Mouse (Mus musculus) kidney, postnatal 14 days (tissue): ENCODE measurements around the gene Vwa3a.

Experiments used
- DNase-seq: peaks from one replicate; pipeline ENCODE4 v3.0.0; 2022; ENCODE audit warnings: mixed read lengths

Gene Vwa3a

DNA sequence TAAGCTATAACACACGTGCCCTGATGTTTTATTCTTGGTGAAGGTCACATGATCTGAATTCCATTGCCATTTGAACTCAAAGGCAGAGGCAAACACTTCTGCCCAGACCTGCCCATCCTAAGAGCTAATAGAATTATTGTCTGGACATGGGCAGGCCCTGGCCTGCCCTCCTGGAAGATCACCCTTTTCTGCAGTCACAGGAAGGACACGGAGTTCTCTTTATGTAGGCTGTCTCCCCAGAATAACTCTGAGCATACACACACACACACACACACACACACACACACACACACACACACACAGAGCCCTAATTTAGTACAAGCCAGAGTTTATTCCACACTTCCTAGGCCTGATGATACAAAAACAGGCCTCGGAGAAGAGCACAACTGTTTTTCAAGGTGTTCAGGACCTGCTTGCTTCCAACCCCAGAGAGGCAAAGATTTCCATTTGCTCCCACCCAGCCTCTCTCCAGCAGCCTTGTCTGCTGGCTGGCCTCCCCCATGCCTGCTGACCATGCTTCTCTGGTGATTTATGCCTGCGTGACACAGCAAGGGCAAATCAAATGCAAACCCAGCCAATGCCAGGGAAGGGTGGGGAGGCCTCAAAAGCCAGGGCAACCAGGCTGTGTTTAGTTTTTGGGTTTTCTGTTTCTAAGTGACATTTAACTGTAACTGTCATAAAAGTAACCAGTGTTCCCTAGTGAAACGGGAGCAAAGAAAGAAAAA lies 99.5 kb downstream of the Vwa3a start:
- no peak for DNase-seq

DNA sequence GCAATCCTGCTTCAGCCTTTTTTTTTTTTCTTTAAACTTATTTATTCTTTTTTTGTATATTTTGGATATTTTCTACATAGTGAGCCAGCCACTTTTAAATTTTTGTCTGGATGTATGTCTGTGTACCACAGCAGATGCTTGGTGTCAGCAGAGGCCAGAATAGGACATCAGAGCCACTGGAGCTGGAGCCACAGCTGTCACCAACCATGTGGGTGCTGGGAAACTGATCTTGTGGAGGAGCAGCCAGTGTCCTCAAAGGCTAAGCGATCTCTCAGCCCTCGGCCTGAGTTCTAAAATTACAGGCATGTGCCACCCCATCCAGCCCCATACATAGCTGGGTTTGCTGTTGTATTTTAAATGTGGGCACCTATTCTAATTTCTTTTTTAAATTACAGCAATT lies 100.7 kb downstream of the Vwa3a start:
- DNase-seq, result no peak

DNA sequence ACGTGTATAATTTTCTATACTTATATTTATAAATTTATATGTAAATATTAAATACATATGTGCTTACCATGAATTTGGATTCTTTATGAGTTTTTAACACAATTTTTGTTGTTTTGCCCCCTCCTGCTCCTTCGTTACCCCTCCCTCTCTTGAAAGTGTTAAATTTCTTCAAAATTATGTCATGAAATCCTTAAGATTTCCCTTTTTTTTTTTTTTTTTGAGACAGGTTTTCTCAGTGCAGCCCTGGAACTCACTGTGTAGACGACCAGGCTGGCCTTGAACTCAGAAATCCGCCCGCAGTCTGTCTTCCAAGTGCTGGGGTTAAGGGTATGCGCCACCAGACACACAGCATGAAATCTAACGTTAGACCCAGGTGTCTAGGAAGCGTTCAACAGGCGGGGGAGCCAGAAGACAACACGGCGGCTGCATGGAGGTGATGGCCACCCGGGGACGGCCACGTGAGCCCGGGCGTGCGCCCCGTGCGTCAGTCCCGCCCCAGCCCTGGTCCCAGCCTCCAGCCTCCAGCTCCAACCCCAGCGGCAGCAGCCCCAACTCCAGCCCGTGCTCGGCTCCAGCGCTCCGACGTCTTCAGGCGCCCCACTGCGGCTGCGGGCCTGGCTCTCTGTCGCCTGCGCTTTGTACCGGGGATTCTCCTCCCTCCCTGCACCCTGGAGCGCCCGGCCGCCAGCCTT lies 103.4 kb downstream of the Vwa3a start, which contains the start of gene Eef2k:
TSS of gene Eef2k (plus strand) at position 487 of the 692 bp plus-strand sequence.
- DNase-seq, result peak; percentile 90

DNA sequence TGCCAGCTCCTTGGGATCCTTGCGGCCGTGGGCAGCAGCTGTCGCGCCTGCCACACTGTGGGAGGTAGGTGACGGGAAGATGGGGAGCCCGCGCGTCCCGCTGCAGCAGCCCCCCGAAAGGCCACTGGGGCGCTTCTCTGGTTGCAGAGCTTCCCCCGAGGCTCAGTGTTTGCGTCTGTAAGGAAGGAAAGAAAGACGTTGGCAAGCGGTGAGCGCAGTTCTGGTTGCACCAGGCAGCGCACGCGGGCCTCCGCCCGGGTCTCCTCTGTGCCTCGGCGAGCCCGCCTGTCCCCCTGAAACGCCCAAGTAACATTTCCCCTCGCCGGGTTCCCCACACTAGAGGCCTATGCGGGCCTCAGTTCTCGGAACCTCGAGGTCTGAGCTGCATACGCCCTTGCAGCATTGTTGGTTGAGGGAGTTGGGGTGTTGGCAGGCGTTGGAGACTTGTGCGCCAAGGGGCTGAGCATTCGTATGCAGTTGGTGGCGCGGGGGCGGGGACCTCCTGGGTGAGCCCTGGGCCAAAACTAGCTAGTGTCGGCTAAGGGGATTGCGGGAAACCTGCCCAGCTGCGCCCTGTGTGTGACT lies 104.0 kb downstream of the Vwa3a start:
- peak; percentile 79 for DNase-seq

DNA sequence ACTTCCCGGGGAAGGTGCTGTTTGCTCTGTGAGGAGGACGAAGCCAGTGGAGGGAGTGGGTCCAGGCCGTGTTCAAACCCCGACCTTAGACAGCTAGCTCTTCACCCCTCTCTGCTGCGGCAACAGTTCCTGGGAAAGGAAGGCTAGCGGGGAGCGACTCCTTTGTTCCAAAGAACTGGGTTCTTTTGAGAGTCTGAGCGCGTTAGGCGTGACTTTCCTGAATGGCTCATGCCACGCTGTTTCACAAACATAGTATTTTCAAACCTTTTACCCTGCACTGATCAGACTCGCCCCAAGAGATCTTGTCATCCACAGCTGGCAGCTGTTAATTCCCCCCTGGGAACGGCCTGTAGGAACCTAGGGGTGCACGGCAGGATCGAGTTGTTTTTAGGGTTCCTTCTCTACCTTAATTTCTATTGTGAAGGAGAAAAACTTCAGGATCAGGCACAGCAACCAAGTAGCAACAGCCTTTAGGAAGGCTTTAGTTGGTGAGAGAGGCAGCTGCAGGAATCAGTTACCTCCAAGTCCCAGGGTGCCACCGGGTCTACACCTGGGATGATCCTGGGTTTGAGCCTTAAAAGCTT lies 104.8 kb downstream of the Vwa3a start:
- no peak for DNase-seq

DNA sequence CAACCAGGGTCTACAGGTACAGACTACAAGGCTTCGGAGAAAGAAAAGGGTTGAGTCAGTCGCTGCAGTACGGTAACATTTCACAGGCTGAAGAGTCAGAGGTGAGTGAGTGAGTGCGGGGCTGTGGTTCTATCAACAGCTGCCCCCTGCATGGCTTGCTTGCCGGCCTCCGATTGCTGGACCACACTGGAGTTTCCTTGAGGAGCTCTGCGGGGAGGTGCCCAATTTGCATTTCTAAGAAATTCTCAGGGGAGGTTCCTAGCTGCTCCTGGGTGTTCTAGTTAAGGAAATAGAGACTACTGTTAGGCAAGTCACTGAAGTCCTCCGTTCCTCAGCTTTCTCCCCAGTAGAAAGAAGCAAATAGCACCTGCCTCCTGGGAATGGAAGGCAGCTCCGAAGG lies 105.6 kb downstream of the Vwa3a start:
- DNase-seq, result no peak

DNA sequence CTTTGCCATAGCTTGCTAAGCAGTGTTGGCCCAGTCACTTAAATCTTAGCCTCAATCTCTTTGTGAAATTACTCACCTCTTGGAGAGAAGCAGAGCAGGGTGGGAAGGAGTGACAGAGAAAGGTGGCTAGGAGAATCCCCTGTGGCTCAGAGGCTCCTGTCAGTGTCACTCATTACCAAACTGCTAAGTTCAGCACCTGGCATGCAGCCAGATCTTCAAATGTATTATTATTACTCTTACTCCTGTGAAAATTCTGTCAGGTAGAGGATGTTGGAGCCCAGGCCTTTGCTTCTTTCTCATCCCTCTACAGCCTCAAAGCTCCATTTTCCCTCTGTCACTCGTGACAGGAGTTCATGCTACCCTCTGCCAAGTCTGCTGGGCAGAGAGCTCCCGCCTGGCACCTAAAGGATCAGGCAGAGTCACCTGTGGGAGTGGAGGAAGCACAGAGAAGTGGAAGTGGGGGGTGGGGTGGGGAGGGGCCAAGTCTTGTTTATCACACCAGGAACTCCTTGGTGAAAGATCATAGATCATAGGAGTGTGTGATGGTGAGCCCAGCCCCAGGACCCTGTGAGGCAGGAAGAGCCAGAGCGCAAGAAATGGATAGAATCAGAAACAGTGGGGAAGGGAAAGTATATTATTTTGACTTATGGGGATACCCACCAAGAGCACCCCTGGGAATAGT lies 109.9 kb downstream of the Vwa3a start:
- DNase-seq, result no peak

DNA sequence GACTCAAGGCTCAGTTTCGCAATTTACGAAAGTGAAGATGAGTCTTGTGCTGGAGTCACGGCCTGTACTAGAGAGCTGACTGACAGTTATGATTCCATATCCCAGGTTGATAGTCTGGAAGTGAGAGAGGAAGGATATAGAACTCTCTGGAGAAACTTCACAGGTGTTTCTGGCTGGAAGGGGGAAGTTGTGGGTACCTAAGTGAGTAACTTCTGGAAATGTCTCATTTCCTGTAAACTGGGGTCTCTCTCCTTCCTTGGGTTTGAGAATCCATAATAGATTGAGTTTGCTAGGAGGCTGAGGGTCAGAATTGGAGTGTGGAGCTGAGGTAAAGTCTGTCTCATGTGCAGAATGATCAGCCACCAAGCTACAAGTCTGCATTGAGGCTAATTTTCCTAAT lies 111.0 kb downstream of the Vwa3a start:
- no peak for DNase-seq
